In the genomic region with DNA sequence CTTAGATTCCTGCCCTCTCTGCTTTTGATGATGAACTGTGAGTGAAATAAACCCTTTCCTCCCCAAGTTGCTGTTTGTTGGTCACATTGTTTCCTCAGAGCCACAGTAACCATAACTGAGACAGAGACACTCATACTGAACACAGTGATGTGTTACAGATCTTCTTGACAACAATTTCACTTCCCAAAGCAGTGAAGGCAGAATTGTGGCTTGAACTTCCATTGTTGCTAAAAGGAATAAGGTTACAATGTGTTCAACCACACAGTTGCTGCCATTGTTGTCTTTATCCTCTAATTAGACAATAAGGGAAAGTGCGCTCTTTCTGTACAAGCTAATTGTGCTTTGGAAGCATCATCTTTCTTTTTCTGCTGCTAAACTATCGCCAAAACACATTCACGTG, we compare ENCODE assay signal across 11 mouse cellular contexts.
"Had no signal": no experiment of that assay in that cellular context is flagged by ENCODE, and none has a peak within 500 bp of the region (broad histone marks: within the 10 kb centered on the region; RNA-seq: fewer than 3 reads in every experiment).

No protein-coding gene starts in this region.

- DNase-seq: right cerebral cortex, adult 18-20 months; right cerebral cortex, postnatal 14 days; right cerebral cortex, postnatal 25 days; right cerebral cortex, postnatal 4 days; spleen, adult 18-20 months; thymus, adult 18-20 months; thymus, adult 2 months; thymus, postnatal 14 days; thymus, postnatal 25 days; thymus, postnatal 36 days; thymus, postnatal 4 days had no signal
